Mouse (Mus musculus): ENCODE measurements at regions not wholly inside any gene's neighbourhood (a gene's known extent, or its start where the extent isn't known, plus 50 kb on each side); places are given as distances from the start of the nearest gene placed in this dataset.

DNA sequence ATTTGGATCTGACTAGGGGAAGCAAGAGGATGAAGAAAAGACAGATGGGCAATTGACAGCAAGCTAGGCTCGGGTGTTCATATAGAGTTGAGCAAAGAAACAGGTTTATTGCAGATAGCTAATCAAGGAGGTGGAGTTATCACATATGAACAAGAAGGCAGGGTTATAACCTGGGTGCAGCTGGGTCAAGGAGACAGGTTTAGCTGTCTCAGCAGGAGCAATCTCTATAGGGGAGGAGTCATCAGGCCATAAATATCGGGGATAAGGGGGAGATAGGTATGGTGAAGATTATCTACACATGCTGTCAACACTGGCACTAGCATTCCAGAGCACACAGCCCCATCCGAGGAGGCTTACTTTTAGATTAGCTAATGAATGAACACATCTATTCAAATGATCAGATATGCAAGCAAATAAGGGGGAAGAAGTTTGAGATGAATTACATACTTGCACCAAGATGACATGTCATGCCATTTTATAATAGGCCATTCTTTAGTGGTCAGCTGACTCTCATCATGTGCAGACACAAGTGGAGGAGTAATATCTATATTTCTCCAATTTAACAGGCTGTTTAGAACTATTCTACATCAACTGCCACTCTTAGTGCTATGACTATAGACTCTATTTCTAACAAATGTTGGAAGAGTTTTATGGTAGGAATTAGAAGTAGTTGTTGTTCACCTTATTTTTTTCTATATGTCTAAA is 76.9 kb downstream of the Lhx9 start:
- Histone ChIP-seq H3K27ac (ENCODE audit: low read depth, low read length) (no peak overlapping the region), H3K4me1 (ENCODE audit: insufficient read depth, low read length) (no peaks in the 10 kb centered on the region), H3K9me3 (ENCODE audit: low read length) (no peaks in the 10 kb centered on the region), H3K4me3 (ENCODE audit: low read depth, low read length) (no peak overlapping the region), H3K36me3 (ENCODE audit: insufficient read depth, low read length) (no peaks in the 10 kb centered on the region), H3K4me2 (ENCODE audit: low read depth, low read length, poor library complexity, severe bottlenecking) (no peak overlapping the region), H3K9ac (replicated peaks; ENCODE audit: low read length, poor library complexity, severe bottlenecking) (no peak overlapping the region), H3K27me3 (ENCODE audit: insufficient read depth, low read length) (no peaks in the 10 kb centered on the region)
- DNase-seq (ENCODE audit: low spot score) (no peak), ATAC-seq (ENCODE audit: low FRiP score) (no peak)
- no peak for TF ChIP-seq CTCF (IDR thresholded peaks at IDR 0.05)
- WGBS: 80% methylated on average over 3 of the region's 3 CpGs

GRCm38 (mm10) chr1:138762876-138763275 is 85.5 kb downstream of the Lhx9 start:
- no peak for DNase-seq (ENCODE audit: low spot score)
- Histone ChIP-seq H3K4me2 (ENCODE audit: low read depth, low read length, poor library complexity, severe bottlenecking) (no peak overlapping the region), H3K27me3 (ENCODE audit: insufficient read depth, low read length) (no peaks in the 10 kb centered on the region), H3K36me3 (ENCODE audit: insufficient read depth, low read length) (no peaks in the 10 kb centered on the region), H3K4me1 (ENCODE audit: insufficient read depth, low read length) (no peaks in the 10 kb centered on the region), H3K27ac (ENCODE audit: low read depth, low read length) (no peak overlapping the region), H3K4me3 (ENCODE audit: low read depth, low read length) (no peak overlapping the region), H3K9me3 (ENCODE audit: low read length) (no peaks in the 10 kb centered on the region), H3K9ac (replicated peaks; ENCODE audit: low read length, poor library complexity, severe bottlenecking) (no peak overlapping the region)
- no peak for ATAC-seq (ENCODE audit: low FRiP score)
- no peak for TF ChIP-seq CTCF (IDR thresholded peaks at IDR 0.05)
- 75% methylated on average over 7 of the region's 7 CpGs for WGBS

- DNase-seq (ENCODE audit: low spot score) (no peak), ATAC-seq (ENCODE audit: low FRiP score) (no peak; the same call in 1 of the 2 replicates)
- Histone ChIP-seq H3K27me3 (ENCODE audit: insufficient read depth, low read length) (no peaks in the 10 kb centered on the region), H3K27ac (ENCODE audit: low read depth, low read length) (peak overlapping the region; percentile 19; the same call in 1 of the 2 replicates), H3K4me3 (ENCODE audit: low read depth, low read length) (no peak overlapping the region), H3K9ac (replicated peaks; ENCODE audit: low read length, poor library complexity, severe bottlenecking) (no peak overlapping the region), H3K36me3 (ENCODE audit: insufficient read depth, low read length) (no peaks in the 10 kb centered on the region), H3K4me1 (ENCODE audit: insufficient read depth, low read length) (no peaks in the 10 kb centered on the region), H3K9me3 (ENCODE audit: low read length) (no peaks in the 10 kb centered on the region), H3K4me2 (ENCODE audit: low read depth, low read length, poor library complexity, severe bottlenecking) (no peak overlapping the region)
- no peak for TF ChIP-seq CTCF (IDR thresholded peaks at IDR 0.05)
Measured at GRCm38 (mm10) chr1:138757777-138758176, 90.6 kb downstream of the Lhx9 start.

GRCm38 (mm10) chr1:138733308-138733707 is 113.4 kb upstream of the Nek7 start:
- no peaks in the 10 kb centered on the region for H3K4me1 ChIP-seq (ENCODE audit: insufficient read depth, low read length)
- no peaks in the 10 kb centered on the region for H3K27me3 ChIP-seq (ENCODE audit: insufficient read depth, low read length)
- H3K4me2 ChIP-seq (ENCODE audit: low read depth, low read length, poor library complexity, severe bottlenecking): no peak overlapping the region
- no peaks in the 10 kb centered on the region for H3K9me3 ChIP-seq (ENCODE audit: low read length)
- H3K27ac ChIP-seq (ENCODE audit: low read depth, low read length): no peak overlapping the region
- H3K36me3 ChIP-seq (ENCODE audit: insufficient read depth, low read length): no peaks in the 10 kb centered on the region
- H3K9ac ChIP-seq (replicated peaks; ENCODE audit: low read length, poor library complexity, severe bottlenecking): no peak overlapping the region
- no peak for ATAC-seq (ENCODE audit: low FRiP score)
- DNase-seq (ENCODE audit: low spot score): no peak
- no peak for TF ChIP-seq CTCF (IDR thresholded peaks at IDR 0.05)
- no peak overlapping the region for H3K4me3 ChIP-seq (ENCODE audit: low read depth, low read length)
- WGBS: 79% methylated on average over 3 of the region's 3 CpGs

DNA sequence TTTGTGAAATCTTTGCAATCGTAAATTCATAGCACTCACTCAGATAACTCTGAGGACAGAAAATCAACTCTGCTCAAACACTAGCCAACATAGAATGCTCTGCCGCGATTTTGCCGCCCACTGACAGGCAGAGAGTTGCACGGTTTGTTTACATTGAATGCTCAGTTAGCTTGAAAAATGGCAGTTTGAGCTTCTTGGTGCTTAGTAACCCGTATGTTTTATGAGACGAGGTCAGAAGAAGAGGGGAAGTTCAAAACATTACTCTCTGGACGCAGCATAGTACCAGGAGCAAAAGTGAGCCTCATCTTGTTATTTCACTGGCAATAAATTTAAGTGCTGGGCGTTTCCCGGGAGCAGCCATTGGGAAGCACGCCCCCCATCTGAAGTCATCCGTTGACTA is 111.1 kb upstream of the Nek7 start:
- TF ChIP-seq CTCF (IDR thresholded peaks at IDR 0.05): no peak
- Histone ChIP-seq H3K9ac (replicated peaks; ENCODE audit: low read length, poor library complexity, severe bottlenecking) (no peak overlapping the region), H3K9me3 (ENCODE audit: low read length) (no peaks in the 10 kb centered on the region), H3K4me1 (ENCODE audit: insufficient read depth, low read length) (no peaks in the 10 kb centered on the region), H3K4me3 (ENCODE audit: low read depth, low read length) (no peak overlapping the region), H3K27ac (ENCODE audit: low read depth, low read length) (no peak overlapping the region), H3K27me3 (ENCODE audit: insufficient read depth, low read length) (no peaks in the 10 kb centered on the region), H3K36me3 (ENCODE audit: insufficient read depth, low read length) (no peaks in the 10 kb centered on the region), H3K4me2 (ENCODE audit: low read depth, low read length, poor library complexity, severe bottlenecking) (no peak overlapping the region)
- no peak for ATAC-seq (ENCODE audit: low FRiP score)
- 88% methylated on average over 12 of the region's 12 CpGs for WGBS
- DNase-seq (ENCODE audit: low spot score): no peak

- TF ChIP-seq CTCF (IDR thresholded peaks at IDR 0.05): no peak
- Histone ChIP-seq H3K9ac (replicated peaks; ENCODE audit: low read length, poor library complexity, severe bottlenecking) (no peak overlapping the region), H3K4me3 (ENCODE audit: low read depth, low read length) (no peak overlapping the region), H3K9me3 (ENCODE audit: low read length) (no peaks in the 10 kb centered on the region), H3K36me3 (ENCODE audit: insufficient read depth, low read length) (no peaks in the 10 kb centered on the region), H3K4me2 (ENCODE audit: low read depth, low read length, poor library complexity, severe bottlenecking) (no peak overlapping the region), H3K4me1 (ENCODE audit: insufficient read depth, low read length) (no peaks in the 10 kb centered on the region), H3K27ac (ENCODE audit: low read depth, low read length) (no peak overlapping the region), H3K27me3 (ENCODE audit: insufficient read depth, low read length) (no peaks in the 10 kb centered on the region)
- DNase-seq (ENCODE audit: low spot score): no peak
- ATAC-seq (ENCODE audit: low FRiP score): no peak
- WGBS: 49% methylated on average over 2 of the region's 2 CpGs
Measured at GRCm38 (mm10) chr1:138729089-138729699, 109.3 kb upstream of the Nek7 start.

All from midbrain, postnatal 0 days (tissue).